Mouse (Mus musculus) urinary bladder, postnatal 36 days (tissue): Measurements from ENCODE around the gene Snorc.
"Not testable (repeated sequence)": the region's sequence is repeated elsewhere in the genome, so short reads cannot be mapped to it uniquely, and the experiment has no call there.

Experiments used
- DNase-seq, 2 experiments: peaks; one replicate each; pipeline ENCODE4 v3.0.0; 2022; ENCODE audit warnings: low spot score in 2 of 2, mixed read lengths in 1 of 2

Snorc gene

DNA sequence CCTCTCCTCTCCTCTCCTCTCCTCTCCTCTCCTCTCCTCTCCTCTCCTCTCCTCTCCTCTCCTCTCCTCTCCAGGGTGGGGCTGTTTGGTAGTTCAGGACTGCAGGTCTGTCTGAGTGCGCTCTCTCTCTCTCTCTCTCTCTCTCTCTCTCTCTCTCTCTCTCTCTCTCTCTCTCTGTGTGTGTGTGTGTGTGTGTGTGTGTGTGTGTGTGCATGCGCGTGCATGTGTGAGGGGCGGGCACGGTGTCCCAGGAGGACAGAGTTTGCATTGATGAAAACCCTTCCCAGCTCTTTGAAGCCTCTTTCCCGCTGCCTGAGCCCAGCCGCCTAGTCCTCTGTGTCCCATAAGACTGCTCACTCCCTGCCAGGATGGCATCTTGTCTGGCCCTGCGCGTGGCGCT lies at the start of gene Snorc:
Gene Snorc (plus strand): TSS at position 301 of the 400 bp plus-strand sequence.
- DNase-seq: not testable (repeated sequence)

DNA sequence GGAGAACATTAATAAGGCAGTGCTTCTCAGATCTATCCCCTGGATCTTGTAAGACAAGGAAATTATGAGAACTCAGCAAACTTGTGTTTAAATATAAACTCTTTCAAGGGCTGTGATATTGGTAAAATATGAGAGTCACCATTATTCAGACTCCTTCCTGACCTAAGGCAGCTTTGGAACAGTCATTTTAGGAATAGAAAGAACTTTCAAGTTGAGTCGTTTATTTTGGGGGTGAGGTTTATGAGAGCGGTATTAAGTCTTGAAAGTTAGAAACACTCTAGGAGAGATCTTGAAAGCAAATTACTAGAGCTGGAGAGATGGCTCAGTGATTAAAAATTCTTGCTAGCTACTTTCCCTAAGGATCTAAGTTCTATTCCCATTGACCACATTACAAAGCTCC lies 34.9 kb upstream of the Snorc start:
- DNase-seq: no peak

DNA sequence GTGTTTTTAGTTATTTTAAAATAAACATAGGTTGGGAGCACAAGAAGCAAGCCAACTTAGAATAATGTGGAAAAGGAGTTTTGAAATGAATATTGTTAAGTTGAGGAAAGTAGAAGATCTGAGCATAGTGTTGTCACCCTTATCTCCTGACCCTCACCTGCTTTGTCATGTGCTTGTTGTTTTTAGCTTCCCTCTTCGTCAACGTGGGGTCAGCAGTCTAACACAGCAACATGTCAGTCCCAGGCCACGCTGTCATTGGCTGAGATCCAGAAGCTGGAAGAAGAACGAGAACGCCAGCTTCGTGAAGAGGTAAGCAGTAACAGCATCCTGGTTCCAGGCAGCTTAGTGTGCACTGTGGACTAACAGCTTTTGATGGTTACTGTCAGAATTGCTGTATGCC lies 33.5 kb upstream of the Snorc start:
- no peak for DNase-seq

DNA sequence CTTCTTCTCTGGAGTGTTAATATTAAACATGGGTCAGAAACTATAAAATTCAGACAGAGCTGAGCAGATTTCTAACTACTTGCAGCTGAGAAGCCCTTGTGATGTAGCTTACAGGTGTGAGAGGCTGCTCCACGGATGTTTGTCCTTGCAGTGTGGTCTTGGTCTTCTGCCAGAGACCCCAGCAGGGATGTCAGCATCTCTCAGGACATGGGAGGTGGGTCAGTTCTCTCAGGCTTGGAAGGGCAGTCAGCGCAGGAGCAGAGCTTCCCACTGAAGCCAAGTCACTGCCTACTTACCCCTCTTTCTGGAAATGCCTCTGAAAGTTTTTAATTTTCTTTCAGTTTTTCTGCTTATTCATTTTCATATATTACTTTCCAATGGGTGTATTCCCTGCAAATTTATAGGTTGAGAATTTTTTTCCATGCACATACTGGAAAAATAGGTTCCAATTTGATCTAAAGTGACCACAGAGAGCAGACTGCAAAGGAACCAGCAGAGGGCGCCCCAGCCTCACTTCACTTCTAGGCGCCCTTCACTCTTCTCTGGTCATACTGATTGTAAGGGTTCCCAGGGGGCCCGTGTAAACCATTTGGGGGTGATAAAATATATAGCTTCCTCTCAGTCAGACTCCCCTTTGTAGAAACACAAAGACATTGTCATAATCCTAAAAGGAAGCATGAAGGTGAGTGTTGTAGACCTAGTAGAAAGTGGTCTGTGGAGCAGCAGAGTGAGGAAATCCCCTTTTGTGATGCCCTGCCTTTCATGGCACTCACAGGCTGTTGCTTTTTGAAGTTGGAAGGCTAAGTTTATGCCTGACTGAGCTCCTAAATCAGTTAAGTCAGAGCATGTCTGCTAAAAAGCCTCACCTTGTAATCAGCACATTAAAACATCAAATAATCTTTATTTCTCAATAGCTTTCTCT lies 22.6 kb upstream of the Snorc start:
- DNase-seq: peak; percentile 28 to 37

DNA sequence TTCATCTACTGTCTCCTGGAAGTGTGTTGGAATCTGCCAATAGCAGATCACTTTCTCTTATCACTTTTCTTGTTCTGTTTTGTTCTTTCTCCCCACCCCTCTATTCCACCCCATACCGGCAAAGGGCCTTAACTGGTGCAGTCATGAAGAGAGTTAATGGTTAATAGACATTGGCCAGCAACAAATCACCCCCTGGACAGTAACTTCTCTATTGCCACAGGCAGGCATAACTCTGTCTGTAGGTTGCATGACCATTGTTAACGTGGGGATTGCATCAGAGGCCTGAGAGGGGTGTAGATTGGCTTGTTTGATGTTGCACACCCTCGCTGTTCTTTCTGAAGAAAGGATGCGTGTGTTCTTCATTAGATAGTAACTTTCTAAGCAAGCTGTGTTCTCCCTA lies 20.6 kb upstream of the Snorc start:
- no peak for DNase-seq

DNA sequence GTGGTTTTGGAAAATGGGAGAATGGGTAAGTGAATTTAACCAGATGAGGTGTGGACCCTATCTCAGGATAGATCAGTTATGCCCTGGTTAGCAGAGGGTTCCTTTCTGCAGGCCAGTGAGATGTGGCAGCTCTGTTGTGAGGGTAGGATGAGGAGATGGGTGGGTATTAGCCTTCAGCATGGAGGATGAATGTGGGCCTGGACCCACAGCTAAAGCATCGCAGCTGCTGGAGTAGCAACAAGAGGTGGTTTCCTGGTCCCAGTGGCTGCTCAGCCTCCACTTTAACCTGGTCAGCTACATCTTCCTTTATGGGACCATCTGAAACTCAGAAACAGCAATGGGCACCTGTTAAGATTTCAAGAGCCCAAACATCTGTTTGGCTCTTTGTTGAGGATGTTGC lies 13.6 kb upstream of the Snorc start:
- no peak for DNase-seq

DNA sequence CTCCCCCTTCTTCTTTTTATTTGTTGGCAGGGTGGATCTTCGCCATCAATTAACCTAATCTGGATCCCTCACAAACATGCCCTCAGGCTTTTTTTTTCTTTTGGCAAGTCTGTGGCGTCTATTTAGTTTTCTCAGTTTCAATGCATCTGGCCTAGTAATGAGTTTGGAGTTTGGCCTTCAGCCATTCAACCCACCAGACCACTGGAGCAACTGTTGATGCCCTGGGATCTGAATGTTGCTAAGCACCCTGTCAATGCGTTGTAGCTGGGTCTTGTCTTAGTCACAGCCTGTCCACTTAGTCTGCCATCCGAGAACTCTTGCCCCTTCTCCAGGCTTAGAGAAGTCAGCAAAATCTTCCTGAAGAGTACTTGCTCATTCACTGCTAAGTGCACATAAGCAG lies 12.0 kb upstream of the Snorc start:
- DNase-seq: no peak

DNA sequence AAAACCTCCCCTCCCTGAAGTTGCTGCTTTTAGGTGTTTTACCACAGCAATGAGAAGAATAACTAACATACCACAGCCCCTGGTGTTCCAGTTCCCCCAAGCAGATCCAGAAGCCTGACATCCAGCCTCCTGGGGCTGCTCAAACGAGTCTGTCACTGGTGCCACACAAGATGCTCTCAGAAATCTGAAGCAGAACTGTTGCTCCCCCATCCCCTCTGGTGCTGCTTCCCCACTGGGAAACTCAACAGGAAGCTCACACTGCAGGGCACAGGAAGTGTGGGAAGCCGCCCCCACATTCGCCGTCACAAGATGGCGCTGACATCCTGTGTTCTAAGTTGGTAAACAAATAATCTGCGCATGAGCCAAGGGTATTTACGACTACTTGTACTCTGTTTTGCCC lies 10.2 kb upstream of the Snorc start:
- not testable (repeated sequence) for DNase-seq

DNA sequence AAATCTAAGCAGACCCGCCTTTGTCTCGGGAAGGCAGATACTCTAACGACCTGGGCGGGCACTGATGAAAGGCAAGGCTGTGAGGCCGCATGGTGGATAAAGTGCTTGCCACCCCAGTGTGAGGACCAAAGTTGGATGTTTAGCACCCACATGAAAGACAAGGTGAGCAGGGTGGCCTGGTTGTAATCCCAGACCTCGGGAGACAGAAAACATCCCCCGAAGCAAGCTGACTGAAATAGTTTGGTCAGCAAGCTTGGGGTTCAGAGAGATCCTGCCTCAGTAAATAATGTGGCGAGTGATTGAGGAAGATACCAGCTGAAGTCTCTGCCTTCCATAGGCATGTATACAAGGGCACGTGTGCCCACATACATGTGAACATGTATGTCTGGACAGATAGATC lies 2.6 kb upstream of the Snorc start:
- no peak for DNase-seq

DNA sequence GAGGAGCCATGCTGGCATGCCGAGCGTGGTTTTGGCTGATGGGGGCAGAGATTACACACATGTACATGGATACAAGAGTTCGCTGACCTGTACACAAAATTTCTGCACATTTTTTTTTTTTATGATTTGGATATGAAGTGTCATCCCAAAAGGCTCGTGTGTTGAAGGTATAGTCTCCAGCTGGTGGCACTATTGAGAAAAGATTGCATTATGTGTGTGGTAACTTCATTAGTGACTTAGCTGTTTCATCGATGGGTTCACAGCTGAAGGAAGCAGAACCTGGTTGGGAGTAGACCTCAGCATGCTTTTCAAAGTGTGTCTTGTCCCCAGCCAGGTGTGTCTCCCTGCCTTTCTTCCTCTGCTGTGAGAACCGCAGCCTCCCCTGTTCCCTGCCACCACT lies 1.8 kb upstream of the Snorc start:
- no peak for DNase-seq

DNA sequence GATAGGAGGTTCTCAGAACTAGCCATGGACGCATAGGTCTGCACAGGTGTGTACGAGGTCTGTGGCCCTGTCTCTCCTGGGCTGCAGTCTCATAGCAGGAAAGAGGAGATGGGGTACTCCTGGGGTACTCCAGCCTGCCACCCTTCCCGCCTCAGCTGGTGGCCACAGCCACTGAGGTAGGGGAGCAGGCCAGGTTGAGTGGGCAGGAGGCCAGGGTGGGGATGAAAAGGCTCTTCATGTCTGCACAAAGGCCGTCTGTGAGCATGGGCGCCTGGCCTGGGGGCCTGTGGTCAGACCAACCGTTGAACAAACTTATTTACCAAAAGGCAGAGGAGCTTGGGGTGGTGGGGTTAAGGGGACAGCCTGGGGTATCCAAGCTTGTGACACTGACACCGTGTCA lies 1.8 kb downstream of the Snorc start:
- no peak for DNase-seq

DNA sequence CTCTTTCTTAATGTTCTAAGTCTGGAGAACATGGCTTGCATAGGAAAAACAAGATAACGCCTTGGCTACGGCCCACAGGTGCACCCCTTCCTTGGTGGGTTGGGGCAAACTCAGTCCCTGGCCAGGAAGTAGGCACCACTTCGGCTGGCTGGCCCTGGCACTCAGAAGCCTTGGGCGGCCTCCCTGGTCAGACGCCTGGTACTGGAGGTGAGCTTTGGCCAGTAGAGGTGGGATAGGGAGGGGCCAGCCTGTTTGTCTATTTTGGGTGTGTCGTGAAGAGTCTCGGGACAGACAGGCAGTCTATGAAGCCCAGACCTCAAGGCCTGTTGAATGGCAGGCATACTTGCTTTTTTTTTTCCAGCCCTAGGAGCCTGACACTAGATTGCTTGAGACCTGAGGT lies 2.5 kb downstream of the Snorc start:
- no peak for DNase-seq

DNA sequence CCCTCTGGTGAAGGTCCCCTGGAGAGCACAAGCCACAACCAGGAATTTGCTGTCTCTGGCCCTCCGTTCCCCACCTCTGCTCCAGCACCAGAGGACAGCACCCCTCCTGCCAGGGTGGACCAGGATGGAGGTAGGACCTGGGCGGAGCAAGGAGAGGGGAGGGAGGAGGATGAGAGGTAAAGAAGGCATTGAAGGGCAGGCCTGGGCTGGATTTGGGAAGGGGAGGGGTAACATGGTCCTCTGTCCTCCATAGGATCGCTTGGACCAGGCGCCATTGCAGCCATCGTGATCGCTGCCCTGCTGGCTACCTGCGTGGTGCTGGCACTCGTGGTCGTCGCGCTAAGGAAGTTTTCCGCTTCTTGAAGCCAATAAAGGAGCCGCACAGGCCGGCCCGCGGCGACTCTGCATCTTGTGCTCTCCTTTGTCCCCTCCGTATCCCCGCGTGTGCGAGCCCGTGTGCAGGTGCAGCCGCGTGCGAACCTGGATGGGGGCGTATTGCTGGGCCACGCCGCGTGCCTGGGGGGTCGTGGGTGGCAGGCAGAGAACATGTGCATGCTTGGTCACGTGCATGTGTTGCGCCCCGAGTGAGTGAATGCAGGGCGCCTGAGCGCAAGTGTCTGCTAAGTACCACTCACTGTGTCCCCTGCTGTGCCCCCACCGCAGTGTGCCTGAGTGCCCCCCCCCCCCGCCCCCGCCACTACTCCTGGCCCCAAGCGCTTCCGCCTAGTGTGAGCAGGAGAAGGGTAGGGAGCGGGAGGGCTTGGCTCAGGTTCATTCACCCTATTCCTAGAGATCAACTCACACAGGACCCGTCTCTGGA lies 5.2 kb downstream of the Snorc start:
- DNase-seq: no peak

DNA sequence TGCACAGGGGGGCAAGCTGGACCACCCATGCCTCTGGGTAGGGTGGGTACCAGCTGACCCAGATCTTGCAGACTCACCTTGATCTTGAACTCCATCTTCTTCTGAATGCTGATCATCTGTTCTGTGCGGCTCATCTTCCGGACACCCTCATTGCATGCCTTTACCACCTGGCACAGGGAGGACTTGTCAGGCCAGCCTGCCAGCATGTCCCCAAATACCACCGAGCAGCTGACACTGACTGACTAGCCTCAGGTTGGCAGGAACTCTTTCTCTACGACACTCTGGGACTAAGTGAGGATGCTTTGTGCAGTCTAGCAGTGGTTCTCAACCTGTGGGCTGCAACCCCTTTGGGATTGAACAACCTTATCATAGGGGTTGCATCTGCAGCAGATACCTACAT lies 12.5 kb downstream of the Snorc start:
- no peak for DNase-seq

DNA sequence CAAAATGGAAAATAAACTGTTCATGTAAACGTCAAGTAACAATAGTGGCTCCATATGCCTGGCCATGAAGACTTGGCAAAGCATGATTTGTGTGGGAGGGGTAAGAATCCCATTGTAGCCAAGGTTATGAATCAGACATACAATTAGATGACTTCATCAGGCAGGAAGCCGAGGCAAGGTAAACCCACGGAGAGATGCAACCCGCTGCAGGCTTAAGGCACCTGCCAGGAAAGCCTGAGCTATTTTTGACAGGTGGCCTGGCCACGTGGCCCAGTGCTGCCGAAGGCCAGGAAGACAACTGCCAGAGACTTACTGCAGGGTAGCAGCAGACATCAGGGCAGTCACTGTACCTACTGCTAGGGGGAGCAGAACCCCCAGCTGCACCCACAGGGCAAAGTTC lies 16.3 kb downstream of the Snorc start:
- no peak for DNase-seq

DNA sequence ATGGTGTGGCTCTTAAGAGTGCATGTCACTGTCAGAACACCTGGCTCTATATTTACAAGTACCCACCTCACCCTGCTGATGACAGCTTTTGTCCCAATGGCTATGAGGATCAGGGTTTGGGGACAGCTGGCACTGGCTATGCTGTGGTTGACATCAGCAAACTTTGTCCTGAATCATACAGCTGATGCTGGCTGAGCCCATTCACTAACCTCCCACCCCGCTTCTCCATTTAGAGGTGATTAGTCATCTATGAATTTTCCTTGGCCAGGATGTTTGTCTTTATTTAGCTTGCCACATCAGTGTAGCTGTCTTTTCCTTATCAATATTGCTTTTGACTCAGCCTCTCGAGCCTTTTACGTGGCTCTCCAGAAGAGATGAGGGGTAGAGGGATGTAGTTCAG lies 22.2 kb downstream of the Snorc start:
- DNase-seq: no peak

DNA sequence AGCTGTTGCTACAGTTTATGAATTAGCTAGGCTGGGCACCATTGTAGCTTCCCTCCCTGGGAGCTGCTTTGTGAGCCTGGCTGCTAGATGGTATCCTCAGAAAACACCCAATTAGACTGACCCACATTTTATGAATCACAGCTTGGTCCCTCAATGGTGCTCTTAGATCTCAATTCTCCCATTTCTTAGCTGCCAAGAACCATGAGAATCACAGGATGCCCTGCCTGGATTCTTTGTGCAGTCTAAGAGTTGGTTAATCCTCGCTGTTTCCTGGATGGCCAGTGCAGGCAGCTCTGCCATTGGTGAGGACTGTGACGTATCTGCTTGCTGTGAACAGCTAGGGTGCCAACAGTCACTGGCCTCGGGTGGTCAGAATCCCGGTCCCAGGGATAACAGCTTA lies 23.5 kb downstream of the Snorc start:
- DNase-seq: no peak

DNA sequence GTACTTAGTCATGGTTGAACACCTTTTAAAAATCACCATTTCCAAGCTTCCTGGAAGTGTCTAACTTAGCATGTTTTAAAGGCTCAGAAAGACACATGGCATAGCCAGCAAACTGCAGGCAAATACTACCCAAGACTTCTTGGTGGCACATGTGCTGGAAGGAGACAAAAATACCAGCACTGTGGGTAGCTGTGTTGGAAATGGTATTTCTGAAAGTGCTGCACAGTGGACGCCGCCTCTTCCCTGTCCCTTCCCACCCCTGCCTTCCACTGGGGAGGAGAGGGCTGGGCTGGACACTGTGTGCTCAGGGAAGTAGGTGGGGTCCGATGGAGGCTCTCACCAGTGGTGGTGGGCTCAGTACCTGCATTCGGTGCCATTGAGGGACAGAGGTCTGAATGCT lies 35.5 kb downstream of the Snorc start:
- DNase-seq: no peak

DNA sequence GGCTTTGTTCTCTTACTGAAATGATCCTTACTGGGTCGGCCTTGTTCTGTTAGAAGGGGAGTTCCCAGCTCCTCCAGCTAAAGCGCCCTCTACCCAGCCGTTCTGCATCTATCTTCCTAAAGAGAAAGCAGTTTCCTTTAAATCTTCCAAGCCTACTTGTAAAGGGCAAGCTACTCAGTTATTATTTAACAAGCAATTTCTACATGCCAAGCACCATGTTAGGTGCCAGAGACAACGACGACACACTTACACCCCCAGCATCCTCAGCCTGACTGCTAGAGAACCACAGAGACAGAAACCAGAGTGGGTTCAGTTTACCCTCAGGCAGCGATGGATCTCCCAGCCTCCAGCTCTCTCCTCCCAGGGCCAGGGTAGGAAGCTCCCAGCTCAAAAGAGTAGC lies 37.8 kb downstream of the Snorc start:
- DNase-seq: no peak

DNA sequence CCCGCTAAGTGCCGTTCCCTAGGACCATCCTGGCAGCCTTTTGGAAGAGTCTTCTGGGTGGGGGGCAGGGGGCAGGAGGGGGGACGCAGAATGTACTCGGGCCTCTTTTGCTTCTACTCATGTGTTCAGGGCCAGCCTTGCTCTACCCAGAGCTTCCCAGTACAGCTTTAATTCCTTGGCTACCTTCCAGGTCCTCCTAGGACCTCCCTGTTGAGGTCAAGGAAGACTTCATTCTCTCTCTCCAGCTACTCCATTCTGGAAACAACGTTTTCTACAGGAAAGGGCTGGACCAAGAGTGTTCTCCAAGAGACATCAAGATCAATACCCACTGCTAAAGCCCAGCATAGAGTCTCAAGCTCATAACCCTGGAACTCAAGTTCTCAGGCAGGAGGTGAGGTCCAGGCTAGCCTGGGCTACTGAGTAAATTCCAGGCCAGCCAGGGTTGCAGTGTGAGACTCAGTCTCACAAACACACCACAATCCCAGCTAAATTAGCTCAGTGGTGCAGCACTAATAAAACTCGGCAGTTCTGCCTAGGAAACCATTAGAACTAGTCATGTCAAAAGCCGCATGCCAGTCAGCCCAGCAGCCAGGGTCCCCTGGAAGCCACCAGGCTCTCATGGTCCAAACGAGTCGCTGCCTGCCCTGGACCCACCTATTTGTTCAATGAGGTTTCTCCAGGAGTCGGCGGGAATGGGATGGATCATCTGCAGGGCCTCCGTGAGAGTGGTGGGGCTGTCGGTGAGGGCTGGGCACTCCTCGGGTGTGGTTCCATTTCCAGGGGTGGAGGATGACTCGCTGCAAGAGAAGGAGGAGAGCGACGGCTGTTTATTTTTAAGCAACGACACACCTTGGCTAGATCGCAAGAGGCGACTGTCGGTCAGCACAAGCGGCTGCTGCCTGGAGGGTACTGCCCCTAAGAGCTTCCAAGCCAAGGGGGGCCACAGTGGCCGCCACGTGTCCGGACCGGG lies 38.8 kb downstream of the Snorc start:
- no peak for DNase-seq

DNA sequence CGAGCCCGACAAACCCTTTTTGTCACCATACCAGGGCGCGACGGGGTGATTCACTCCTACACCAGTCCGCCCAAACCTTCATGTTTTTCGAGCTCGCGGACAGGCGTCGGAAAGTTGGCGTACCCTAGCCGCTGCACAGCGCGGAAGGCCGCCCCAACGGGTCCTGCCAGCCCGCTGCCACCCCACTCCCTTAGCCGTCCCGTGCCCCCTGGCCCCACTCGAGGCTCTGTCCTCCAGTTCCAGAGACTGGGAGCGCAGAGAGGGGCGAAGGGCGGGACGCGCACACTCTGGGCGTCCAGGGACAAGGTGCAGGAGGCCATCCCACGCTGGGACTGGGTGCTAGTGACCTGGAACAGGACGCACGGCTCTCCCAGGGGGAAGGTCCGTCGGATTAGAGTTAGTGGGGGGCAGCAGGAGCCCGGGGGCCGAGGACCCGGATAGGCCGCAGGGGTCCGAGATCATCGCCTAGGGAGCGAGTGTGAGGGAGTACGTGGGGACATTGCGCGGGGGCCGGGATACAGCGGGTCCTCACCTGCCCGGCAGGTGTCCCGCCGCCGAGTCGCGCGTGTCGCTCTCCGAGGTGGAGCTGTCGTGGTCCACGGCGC lies 39.6 kb downstream of the Snorc start, which contains the start of gene Neu2:
Gene Neu2 (plus strand): TSS at position 329 of the 605 bp plus-strand sequence.
- DNase-seq: peak in 1 of 2 experiments; percentile 19
